Mouse (Mus musculus) erythroblast, embryonic 14.5 days (primary cell): ENCODE data around the gene Gm49450.

Source experiments
- GATA1 ChIP-seq: IDR thresholded peaks from 2 replicates; pipeline ENCODE4 v1.6.1; 2012; ENCODE audit warnings: low read length, inconsistent platforms, mixed read lengths
- TAL1 ChIP-seq: IDR thresholded peaks from 3 replicates; pipeline ENCODE4 v1.6.1; 2012; ENCODE audit warnings: low read length, inconsistent platforms, mixed read lengths

DNA sequence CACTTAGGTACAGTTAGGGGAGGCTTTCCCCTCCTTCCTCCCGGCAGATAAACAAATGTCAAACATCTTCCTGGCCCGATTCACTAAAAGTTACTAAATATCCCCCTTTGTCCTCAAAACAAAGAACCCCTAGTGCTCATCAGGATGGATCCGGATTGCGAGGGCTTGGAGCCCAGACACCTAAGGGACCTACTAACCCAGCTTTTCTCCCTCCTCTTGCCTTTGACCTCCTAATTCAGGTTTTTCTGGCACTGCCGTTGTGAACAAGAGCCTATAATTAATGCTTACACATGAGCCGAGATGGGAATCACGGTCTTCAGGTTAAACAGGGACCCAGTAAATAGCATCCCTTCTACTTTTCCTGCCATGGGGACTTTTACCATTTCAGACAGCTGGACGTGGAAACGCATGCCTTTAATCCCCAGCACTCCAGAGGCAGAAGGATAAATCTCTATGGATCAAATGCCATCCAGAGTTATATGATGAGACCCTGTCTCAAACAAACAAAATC is 38.2 kb upstream of the Gm49450 start:
- TF ChIP-seq TAL1 (no peak), GATA1 (no peak)
